Mouse (Mus musculus): Measurements from ENCODE around the gene Atg101.

- TF ChIP-seq CTCF (IDR thresholded peaks at IDR 0.05; ENCODE audit: low read depth) (no peak), EP300 (IDR thresholded peaks at IDR 0.05; ENCODE audit: low read depth) (no peak)
These were observed 1.6 kb upstream of the Atg101 start for GRCm38 (mm10) chr15:101282471-101282870.
